Mouse (Mus musculus): ENCODE results near the gene Pea15a.

DNA sequence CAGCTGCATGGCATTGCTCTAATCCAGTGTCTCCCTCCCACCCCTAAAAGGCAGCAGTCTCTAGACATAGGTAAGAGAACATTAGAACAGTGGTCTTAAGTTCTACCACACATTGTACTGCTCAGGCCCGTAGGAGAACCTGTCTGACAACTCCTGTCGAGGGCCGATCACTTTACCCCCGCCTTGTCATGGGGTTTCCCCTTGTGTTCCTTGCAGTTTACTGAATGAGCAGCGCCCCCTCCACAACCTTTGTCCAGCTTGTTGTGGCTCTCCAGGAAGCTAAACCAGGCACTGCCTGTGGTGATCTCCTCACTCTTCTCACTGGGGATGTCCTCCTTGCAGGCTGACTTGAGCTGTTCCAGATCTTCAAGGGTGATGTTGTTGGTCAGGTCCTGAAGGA lies 6.4 kb downstream of the Pea15a start:
- TF ChIP-seq CTCF (IDR thresholded peaks at IDR 0.05; ENCODE audit: control insufficient read depth, insufficient read depth, insufficient read length), result no peak
- no peak for TF ChIP-seq CEBPB (IDR thresholded peaks at IDR 0.05; ENCODE audit: low read depth)
- TF ChIP-seq USF1 (IDR thresholded peaks at IDR 0.05; ENCODE audit: low read depth), result no peak
- no peak for TF ChIP-seq MAX (IDR thresholded peaks at IDR 0.05)
- no peak for TF ChIP-seq MYOD1 (IDR thresholded peaks at IDR 0.05; ENCODE audit: control insufficient read depth, insufficient read length, low read depth)
- TF ChIP-seq MYOG (IDR thresholded peaks at IDR 0.05; ENCODE audit: control insufficient read depth, extremely low read depth, insufficient read length), result no peak

Data from C2C12 (cell line).